Mouse (Mus musculus) G1E (cell line): ENCODE measurements around the gene Nrip2.

ENCODE experiments used
- CTCF ChIP-seq: IDR thresholded peaks from 2 replicates; pipeline ENCODE4 v1.5.1; 2012; ENCODE audit warnings: low read depth, low read length, inconsistent platforms, mixed read lengths
- GATA1 ChIP-seq: IDR thresholded peaks from 2 replicates; pipeline ENCODE4 v1.6.1; 2012; ENCODE audit warnings: borderline replicate concordance, low read length, inconsistent platforms, mixed read lengths
- GATA2 ChIP-seq: IDR thresholded peaks from 2 replicates; pipeline ENCODE4 v1.6.1; 2012; ENCODE audit warnings: low read depth, low read length, inconsistent platforms, borderline replicate concordance
- POLR2AphosphoS5 ChIP-seq: IDR thresholded peaks from 2 replicates; pipeline ENCODE4 v1.6.1; 2012; ENCODE audit warnings: low read depth, low read length, inconsistent platforms; ENCODE audit not compliant: insufficient replicate concordance
- TAL1 ChIP-seq: conservative IDR thresholded peaks from 2 replicates; pipeline ENCODE4 v1.6.1; 2012; ENCODE audit warnings: low read depth, low read length, inconsistent platforms, mixed read lengths

DNA sequence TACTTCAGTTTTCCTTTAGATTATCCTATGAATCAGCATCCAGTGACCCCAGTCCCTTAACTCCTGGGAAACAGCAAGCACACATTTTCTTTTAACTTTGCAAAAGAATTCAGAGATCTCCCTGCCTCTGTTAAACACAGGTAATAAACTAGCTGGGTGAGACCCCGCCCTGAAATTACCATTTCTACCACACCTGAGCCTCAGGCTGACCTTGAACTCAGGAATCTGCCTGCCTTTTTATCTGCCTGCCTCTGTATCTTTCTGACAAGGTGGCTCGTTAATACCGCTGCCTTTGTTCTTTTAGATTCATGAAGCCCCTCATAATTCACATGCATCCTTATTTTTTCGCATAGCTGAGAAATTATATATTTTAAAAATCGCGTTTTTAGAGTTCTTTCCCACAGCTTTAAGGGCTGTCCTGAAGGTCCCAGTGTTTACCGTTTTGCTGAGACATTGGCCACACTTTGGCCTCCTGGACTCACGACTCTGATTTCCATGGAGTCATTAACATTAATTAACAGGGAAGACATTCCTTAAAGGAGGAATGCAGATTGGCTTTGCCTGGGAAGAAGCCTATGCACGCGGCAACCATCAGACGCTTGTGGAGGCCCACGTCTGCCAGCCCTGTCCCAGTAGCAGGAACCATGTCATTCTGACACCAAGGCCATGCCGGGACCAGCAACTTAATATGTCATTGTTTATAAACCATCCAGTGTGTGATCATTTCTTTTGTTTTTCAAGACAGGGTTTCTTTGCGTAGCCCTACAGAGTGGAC, 61.8 kb downstream of the Nrip2 start:
- TF ChIP-seq CTCF (no peak), GATA1 (no peak), TAL1 (no peak), POLR2AphosphoS5 (no peak), GATA2 (no peak)
